Mouse (Mus musculus) urinary bladder, postnatal 10 days (tissue): Measurements from ENCODE around the gene Bri3bp.
"Not testable (repeated sequence)": the region's sequence is repeated elsewhere in the genome, so short reads cannot be mapped to it uniquely, and the experiment has no call there.

Experiments used
- DNase-seq: peaks from one replicate; pipeline ENCODE4 v3.0.0; 2022; ENCODE audit warnings: low spot score

Gene Bri3bp

GRCm38 (mm10) chr5:125441234-125442114, at the start of gene Bri3bp:
Gene Bri3bp, plus strand, starts transcription at chr5:125441568.
- DNase-seq: no peak

- no peak for DNase-seq
Measured at GRCm38 (mm10) chr5:125391609-125392008, 49.8 kb upstream of the Bri3bp start.

- not testable (repeated sequence) for DNase-seq
Measured at GRCm38 (mm10) chr5:125392176-125392575, 49.2 kb upstream of the Bri3bp start.

- DNase-seq: no peak
Measured at GRCm38 (mm10) chr5:125392618-125392976, 48.8 kb upstream of the Bri3bp start.

- peak; percentile 87 for DNase-seq
Measured at GRCm38 (mm10) chr5:125392977-125393621, 48.3 kb upstream of the Bri3bp start.

- no peak for DNase-seq
Measured at GRCm38 (mm10) chr5:125393622-125394603, 47.5 kb upstream of the Bri3bp start.

- no peak for DNase-seq
Measured at GRCm38 (mm10) chr5:125395008-125395407, 46.4 kb upstream of the Bri3bp start.

- no peak for DNase-seq
Measured at GRCm38 (mm10) chr5:125400903-125401302, 40.5 kb upstream of the Bri3bp start.

GRCm38 (mm10) chr5:125402476-125402875, 38.9 kb upstream of the Bri3bp start:
- no peak for DNase-seq

GRCm38 (mm10) chr5:125402991-125403390, 38.4 kb upstream of the Bri3bp start:
- no peak for DNase-seq

- no peak for DNase-seq
Measured at GRCm38 (mm10) chr5:125403481-125404465, 37.6 kb upstream of the Bri3bp start.

GRCm38 (mm10) chr5:125404536-125404902, 36.8 kb upstream of the Bri3bp start:
- no peak for DNase-seq

- no peak for DNase-seq
Measured at GRCm38 (mm10) chr5:125404903-125405545, 36.3 kb upstream of the Bri3bp start.

GRCm38 (mm10) chr5:125405546-125406248, 35.7 kb upstream of the Bri3bp start:
- no peak for DNase-seq

- DNase-seq: no peak
Measured at GRCm38 (mm10) chr5:125406322-125407016, 34.9 kb upstream of the Bri3bp start.

GRCm38 (mm10) chr5:125407020-125407830, 34.1 kb upstream of the Bri3bp start:
- no peak for DNase-seq

GRCm38 (mm10) chr5:125407910-125408575, 33.3 kb upstream of the Bri3bp start:
- no peak for DNase-seq

GRCm38 (mm10) chr5:125408842-125409241, 32.5 kb upstream of the Bri3bp start:
- DNase-seq: no peak
